ENCODE assay signal across 8 mouse cellular contexts in genomic region chr10:121305441-121305840, GRCm38 (mm10). TPM values are rescaled to one million over a fixed set of nuclear protein-coding genes. Genes with fewer than 3 reads are reported as not detected.
DNase-seq lines count a peak whose midpoint lies in the region; ATAC-seq and TF ChIP-seq lines count a peak whose summit lies in the region.

No protein-coding gene starts in this region.

- no peak for TF ChIP-seq POLR2A in thymus, adult 2 months (IDR thresholded peaks at IDR 0.05; ENCODE audit: control insufficient read depth, extremely low read depth, insufficient read depth, low read length, poor library complexity)

- no peak for DNase-seq in frontal cortex, adult 2 months (ENCODE audit: extremely low spot score in 1 of 2, low spot score in 1 of 2)
- peak; percentile 35 for DNase-seq in thymus, adult 2 months
- no peak for DNase-seq in thymus, postnatal 10 days (ENCODE audit: low spot score in 2 of 2)
- DNase-seq in kidney, postnatal 4 days: peak; percentile 59 to 69
- peak; percentile 44 for DNase-seq in splenic B cell, adult 2 months (ENCODE audit: low read depth, low spot score)
- no peak for DNase-seq in c-Kit-positive CD71-positive TER-119-positive erythroid progenitor cells, embryonic 14.5 days (ENCODE audit: low spot score)
- DNase-seq in cerebellum, adult 9-10 months: no peak

- ATAC-seq in frontal cortex, adult (ENCODE audit: low TSS enrichment): peak; percentile 38

- WGBS in thymus, adult 2 months: 24% methylated on average over 5 of the region's 5 CpGs

- no peak overlapping the region for H3K4me3 ChIP-seq in thymus, adult 2 months (ENCODE audit: control insufficient read depth, insufficient read depth, low read length)

- H3K4me1 ChIP-seq in thymus, adult 2 months (replicated peaks; ENCODE audit: control insufficient read depth, insufficient read depth, low read length): peaks cover 8% of the 10 kb centered on the region; the same call in 1 of the 2 replicates

- H3K27me3 ChIP-seq in thymus, adult 2 months (ENCODE audit: control insufficient read depth, insufficient read depth, low read length): peaks cover 11% of the 10 kb centered on the region; the same call in 1 of the 2 replicates
- H3K27me3 ChIP-seq in splenic B cell, adult 2 months (ENCODE audit: control insufficient read depth, insufficient read depth, low read length, poor library complexity, severe bottlenecking): no peaks in the 10 kb centered on the region

- TF ChIP-seq CTCF in thymus, adult 2 months (IDR thresholded peaks at IDR 0.05; ENCODE audit: borderline replicate concordance, control insufficient read depth, extremely low read depth, insufficient read depth, low read length, poor library complexity): no peak

- no peak overlapping the region for H3K27ac ChIP-seq in thymus, adult 2 months (ENCODE audit: control insufficient read depth, insufficient read depth, low read length)

- H3K36me3 ChIP-seq in thymus, adult 2 months (ENCODE audit: control insufficient read depth, insufficient read depth, low read length): no peaks in the 10 kb centered on the region
- H3K36me3 ChIP-seq in splenic B cell, adult 2 months (ENCODE audit: control insufficient read depth, insufficient read depth, low read length, poor library complexity, severe bottlenecking): no peaks in the 10 kb centered on the region

RNA-seq across cellular contexts. Expression of gene Tbc1d30, which starts 45.6 kb away (rescaled TPM):
- 26.9 and 29.8 TPM in 2 replicates for polyA plus RNA-seq in frontal cortex, adult 2 months (2012; rRNA removed)
- 0.51 and 0.68 TPM in 2 replicates for polyA plus RNA-seq in thymus, adult 2 months (2012; rRNA removed)

RNA-seq across cellular contexts. Expression of gene Gns, which starts 59.4 kb away (rescaled TPM):
- 47.2 and 50.9 TPM in 2 replicates for polyA plus RNA-seq in frontal cortex, adult 2 months (2012; rRNA removed)
- 72.1 and 123 TPM in 2 replicates for polyA plus RNA-seq in thymus, adult 2 months (2012; rRNA removed)

Comparison
In these comparisons a context has a peak if more than half of its experiments do, and no peak if none do; other contexts are left out.
1. DNase-seq: peak in thymus, adult 2 months (single experiment), kidney, postnatal 4 days (2 of 2) and splenic B cell, adult 2 months (single experiment); none in frontal cortex, adult 2 months (0 of 2), thymus, postnatal 10 days (0 of 2), c-Kit-positive CD71-positive TER-119-positive erythroid progenitor cells, embryonic 14.5 days (single experiment) and cerebellum, adult 9-10 months (single experiment).
2. RNA of gene Tbc1d30, which starts 45.6 kb away (polyA plus RNA-seq): 26.9 to 29.8 TPM in frontal cortex, adult 2 months; 0.51 to 0.68 TPM in thymus, adult 2 months; every median in the first group is over 10 times any median in the second.